Mouse (Mus musculus) neural tube, embryonic 14.5 days (tissue): ENCODE results near the gene Ttc28. TPM values are rescaled to one million over a fixed set of nuclear protein-coding genes. Genes with fewer than 3 reads are reported as not detected.

Source experiments
- ATAC-seq: fragments of 200-750 bp; cut with Nextera tagmentation; 2 replicates; pipeline ENCODE4 v1.8.0; 2017; ENCODE audit warnings: low read depth, mild to moderate bottlenecking, moderate TSS enrichment, moderate library complexity
- H3K27ac ChIP-seq: fragments of 300-500 bp; sonication (generic); 2 replicates; pipeline ENCODE4 v1.5.1; 2014; ENCODE audit warnings: low read depth, mild to moderate bottlenecking, control low read depth, low read length, moderate library complexity, mixed read lengths
- H3K27me3 ChIP-seq: fragments of 300-500 bp; sonication (generic); 2 replicates; pipeline ENCODE4 v1.6.1; 2014; ENCODE audit warnings: low read length; ENCODE audit not compliant: control insufficient read depth, insufficient read depth
- H3K36me3 ChIP-seq: fragments of 300-500 bp; sonication (generic); 2 replicates; pipeline ENCODE4 v1.6.1; 2014; ENCODE audit warnings: low read length, mixed read lengths; ENCODE audit not compliant: control insufficient read depth, insufficient read depth
- H3K4me1 ChIP-seq: fragments of 300-500 bp; sonication (generic); 2 replicates; pipeline ENCODE4 v1.6.1; 2014; ENCODE audit warnings: low read length; ENCODE audit not compliant: control insufficient read depth, insufficient read depth
- H3K4me2 ChIP-seq: fragments of 300-500 bp; sonication (generic); 2 replicates; pipeline ENCODE4 v1.6.1; 2014; ENCODE audit warnings: mild to moderate bottlenecking, low read depth, low read length, control low read depth
- H3K4me3 ChIP-seq: fragments of 300-500 bp; sonication (generic); 2 replicates; pipeline ENCODE4 v1.5.1; 2014; ENCODE audit warnings: low read depth, low read length, control low read depth, mixed read lengths
- H3K9ac ChIP-seq: fragments of 300-500 bp; sonication (generic); replicated peaks from 2 replicates; pipeline ENCODE4 v1.6.1; 2014; ENCODE audit warnings: low read depth, mild to moderate bottlenecking, control low read depth, low read length, mixed read lengths
- H3K9me3 ChIP-seq: fragments of 300-500 bp; sonication (generic); 2 replicates; pipeline ENCODE4 v1.6.1; 2016; ENCODE audit warnings: low read length; ENCODE audit not compliant: control insufficient read depth
- WGBS: fragments of 180-500 bp; shearing (Covaris S2); extraction: QIAGEN DNeasy Blood & Tissue Kit; methylation state at CpG from one replicate; pipeline ENCODE4 v1.1.7; 2014; 5-methylcytosine and 5-hydroxymethylcytosine counted together
- polyA plus RNA-seq: library from polyadenylated mRNA; unstranded; fragments of >200 nt; fragmentation: Nextera tagmentation; extraction: Ambion mirVana; gene quantifications from 2 replicates; pipeline ENCODE4 v1.2.1, GENCODE M21; 2014

Ttc28 gene
- polyA plus RNA-seq, 1 experiment from 2014 or later, result 37.6 TPM

GRCm38 (mm10) chr5:110852990-110853389 is 26.6 kb upstream of the Ttc28 start:
- Histone ChIP-seq H3K4me3 (no peak overlapping the region), H3K36me3 (no peaks in the 10 kb centered on the region), H3K27ac (no peak overlapping the region), H3K4me1 (no peaks in the 10 kb centered on the region), H3K9me3 (no peaks in the 10 kb centered on the region), H3K9ac (no peak overlapping the region), H3K4me2 (no peak overlapping the region), H3K27me3 (no peaks in the 10 kb centered on the region)
- ATAC-seq, result no peak
- WGBS, result 86% methylated on average over 1 of the region's 1 CpGs

GRCm38 (mm10) chr5:110857091-110857490 is 22.5 kb upstream of the Ttc28 start:
- Histone ChIP-seq H3K4me2 (no peak overlapping the region), H3K4me1 (no peaks in the 10 kb centered on the region), H3K27ac (no peak overlapping the region), H3K9me3 (no peaks in the 10 kb centered on the region), H3K27me3 (no peaks in the 10 kb centered on the region), H3K4me3 (no peak overlapping the region), H3K9ac (no peak overlapping the region), H3K36me3 (no peaks in the 10 kb centered on the region)
- ATAC-seq, result no peak
- WGBS, result 80% methylated on average over 5 of the region's 5 CpGs

- 54% methylated on average over 13 of the region's 13 CpGs for WGBS
- Histone ChIP-seq H3K27ac (peak overlapping the region; percentile 56), H3K36me3 (no peaks in the 10 kb centered on the region), H3K27me3 (no peaks in the 10 kb centered on the region), H3K4me3 (no peak overlapping the region), H3K4me1 (no peaks in the 10 kb centered on the region), H3K4me2 (no peak overlapping the region), H3K9me3 (no peaks in the 10 kb centered on the region), H3K9ac (no peak overlapping the region)
- peak; percentile 41; the same call in 1 of the 2 replicates for ATAC-seq
Observed at GRCm38 (mm10) chr5:110859013-110859650, 20.5 kb upstream of the Ttc28 start.

- no peaks in the 10 kb centered on the region for H3K4me1 ChIP-seq
- H3K36me3 ChIP-seq, result no peaks in the 10 kb centered on the region
- H3K9ac ChIP-seq, result no peak overlapping the region
- no peak overlapping the region for H3K27ac ChIP-seq
- no peak overlapping the region for H3K4me2 ChIP-seq
- no peak for ATAC-seq
- H3K4me3 ChIP-seq, result no peak overlapping the region
- WGBS, result 97% methylated on average over 5 of the region's 5 CpGs
- H3K27me3 ChIP-seq, result no peaks in the 10 kb centered on the region
- H3K9me3 ChIP-seq, result no peaks in the 10 kb centered on the region
Observed at GRCm38 (mm10) chr5:110860445-110860844, 19.2 kb upstream of the Ttc28 start.

- no peaks in the 10 kb centered on the region for H3K9me3 ChIP-seq
- peaks cover 5% of the 10 kb centered on the region; the same call in 1 of the 2 replicates for H3K4me1 ChIP-seq
- H3K27ac ChIP-seq, result peak overlapping the region; percentile 45
- no peak overlapping the region for H3K4me2 ChIP-seq
- ATAC-seq, result no peak
- no peaks in the 10 kb centered on the region for H3K36me3 ChIP-seq
- no peak overlapping the region for H3K4me3 ChIP-seq
- no peak overlapping the region for H3K9ac ChIP-seq
- WGBS, result 62% methylated on average over 4 of the region's 4 CpGs
- H3K27me3 ChIP-seq, result no peaks in the 10 kb centered on the region
Observed at GRCm38 (mm10) chr5:110868460-110868859, 11.1 kb upstream of the Ttc28 start.

GRCm38 (mm10) chr5:110869242-110869669 is 10.3 kb upstream of the Ttc28 start:
- Histone ChIP-seq H3K9me3 (no peaks in the 10 kb centered on the region), H3K27me3 (no peaks in the 10 kb centered on the region), H3K4me2 (no peak overlapping the region), H3K4me1 (peaks cover 5% of the 10 kb centered on the region; the same call in 1 of the 2 replicates), H3K9ac (no peak overlapping the region), H3K27ac (peak overlapping the region; percentile 45), H3K36me3 (no peaks in the 10 kb centered on the region), H3K4me3 (no peak overlapping the region)
- WGBS, result 52% methylated on average over 8 of the region's 8 CpGs
- ATAC-seq, result no peak

GRCm38 (mm10) chr5:110873160-110873559 is 6.4 kb upstream of the Ttc28 start:
- Histone ChIP-seq H3K4me1 (peaks cover 5% of the 10 kb centered on the region; the same call in 1 of the 2 replicates), H3K36me3 (no peaks in the 10 kb centered on the region), H3K4me3 (no peak overlapping the region), H3K4me2 (no peak overlapping the region; the same call in 1 of the 2 replicates), H3K9ac (no peak overlapping the region), H3K27ac (peak overlapping the region; percentile 66; the same call in 1 of the 2 replicates), H3K9me3 (no peaks in the 10 kb centered on the region), H3K27me3 (no peaks in the 10 kb centered on the region)
- 53% methylated on average over 6 of the region's 6 CpGs for WGBS
- no peak for ATAC-seq

- Histone ChIP-seq H3K36me3 (no peaks in the 10 kb centered on the region), H3K27ac (no peak overlapping the region), H3K4me3 (no peak overlapping the region), H3K9ac (no peak overlapping the region), H3K27me3 (no peaks in the 10 kb centered on the region), H3K9me3 (no peaks in the 10 kb centered on the region), H3K4me2 (no peak overlapping the region), H3K4me1 (peaks cover 3% of the 10 kb centered on the region; the same call in 1 of the 2 replicates)
- no peak for ATAC-seq
Observed at GRCm38 (mm10) chr5:110874711-110875110, 4.9 kb upstream of the Ttc28 start.

- no peaks in the 10 kb centered on the region for H3K27me3 ChIP-seq
- no peaks in the 10 kb centered on the region for H3K9me3 ChIP-seq
- no peak overlapping the region for H3K27ac ChIP-seq
- no peaks in the 10 kb centered on the region for H3K36me3 ChIP-seq
- no peak overlapping the region for H3K4me2 ChIP-seq
- no peak for ATAC-seq
- no peak overlapping the region for H3K9ac ChIP-seq
- no peak overlapping the region for H3K4me3 ChIP-seq
- 94% methylated on average over 1 of the region's 1 CpGs for WGBS
- H3K4me1 ChIP-seq, result peaks cover 6% of the 10 kb centered on the region; the same call in 1 of the 2 replicates
Observed at GRCm38 (mm10) chr5:110875286-110875685, 4.3 kb upstream of the Ttc28 start.
